In the genomic region with DNA sequence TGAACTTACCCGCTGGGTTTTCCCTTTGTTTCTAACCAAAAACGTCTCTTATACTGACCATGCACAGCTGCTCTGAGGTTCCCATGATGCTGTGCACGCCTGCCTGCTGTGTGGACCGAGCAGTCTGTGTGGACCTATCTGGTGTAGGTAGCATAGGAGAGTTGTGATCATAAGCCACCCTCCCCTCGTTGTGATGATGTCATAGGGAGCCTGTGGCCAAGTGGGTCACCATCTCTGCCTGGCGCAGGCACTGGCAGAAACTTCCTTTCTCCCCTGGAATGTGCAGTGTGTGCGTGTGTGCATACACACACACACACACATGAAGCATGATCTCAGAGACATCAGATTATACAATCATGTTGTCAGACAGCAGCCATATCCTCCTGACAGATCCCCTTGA, we compare ENCODE assay signal across 14 mouse cellular contexts. TPM values are rescaled to one million over a fixed set of nuclear protein-coding genes. Genes with fewer than 3 reads are reported as not detected.
A peak's percentile ranks its signal among the peaks of the same experiment; 100 is the strongest.
DNase-seq lines count a peak whose midpoint lies in the region; ATAC-seq and TF ChIP-seq lines count a peak whose summit lies in the region.
"Had no signal": no experiment of that assay in that cellular context is flagged by ENCODE, and none has a peak within 500 bp of the region (broad histone marks: within the 10 kb centered on the region; RNA-seq: fewer than 3 reads in every experiment).

No protein-coding gene starts in this region.

- DNase-seq in heart, adult 2 months, result no peak
- DNase-seq in heart, postnatal 25 days (ENCODE audit: low spot score), result no peak
- DNase-seq in kidney, postnatal 0 days (ENCODE audit: low spot score), result no peak
- no peak for DNase-seq in kidney, postnatal 25 days
- DNase-seq in embryonic facial prominence, embryonic 10.5 days (ENCODE audit: low spot score), result no peak
- no peak for DNase-seq in liver, embryonic 11.5 days (ENCODE audit: low spot score)
- DNase-seq: embryo, embryonic 11 days; gastrocnemius, postnatal 10 days; kidney, adult 18-20 months had no signal

- H3K36me3 ChIP-seq in heart, adult 2 months (ENCODE audit: control insufficient read depth, insufficient read depth, low read length), result no peaks in the 10 kb centered on the region
- no peaks in the 10 kb centered on the region for H3K36me3 ChIP-seq in kidney, postnatal 0 days (ENCODE audit: insufficient read depth, low read length)
- peaks cover 6% of the 10 kb centered on the region; the same call in 1 of the 2 replicates for H3K36me3 ChIP-seq in embryonic facial prominence, embryonic 10.5 days (replicated peaks)
- H3K36me3 ChIP-seq in liver, embryonic 11.5 days (ENCODE audit: control insufficient read depth, insufficient read depth, low read length), result no peaks in the 10 kb centered on the region
- H3K36me3 ChIP-seq: forebrain, embryonic 12.5 days; liver, embryonic 12.5 days had no signal

- no peaks in the 10 kb centered on the region for H3K9me3 ChIP-seq in kidney, postnatal 0 days (replicated peaks; ENCODE audit: low read length)
- 0 out of 2 replicates have a peak, but pooled peaks cover 3% of the 10 kb centered on the region for H3K9me3 ChIP-seq in embryonic facial prominence, embryonic 10.5 days
- H3K9me3 ChIP-seq in liver, embryonic 11.5 days (ENCODE audit: control insufficient read depth, low read length), result no peaks in the 10 kb centered on the region
- H3K9me3 ChIP-seq: forebrain, embryonic 12.5 days; liver, embryonic 12.5 days had no signal

- no peaks in the 10 kb centered on the region for H3K27me3 ChIP-seq in heart, adult 2 months (ENCODE audit: control insufficient read depth, insufficient read depth, low read length)
- H3K27me3 ChIP-seq in kidney, postnatal 0 days (ENCODE audit: insufficient read depth, low read length), result no peaks in the 10 kb centered on the region
- H3K27me3 ChIP-seq in embryonic facial prominence, embryonic 10.5 days (replicated peaks; ENCODE audit: low read depth, poor library complexity, severe bottlenecking), result no peaks in the 10 kb centered on the region
- H3K27me3 ChIP-seq in liver, embryonic 11.5 days (replicated peaks; ENCODE audit: control insufficient read depth, insufficient read depth, low read length), result no peaks in the 10 kb centered on the region
- H3K27me3 ChIP-seq: forebrain, embryonic 12.5 days; liver, embryonic 12.5 days had no signal

- H3K9ac ChIP-seq in heart, adult 2 months (ENCODE audit: low read depth, low read length), result no peak overlapping the region
- H3K9ac ChIP-seq in kidney, postnatal 0 days (ENCODE audit: low read depth, low read length), result no peak overlapping the region
- H3K9ac ChIP-seq in liver, embryonic 11.5 days (ENCODE audit: low read depth, low read length), result no peak overlapping the region
- H3K9ac ChIP-seq: forebrain, embryonic 12.5 days; liver, embryonic 12.5 days had no signal

- peak overlapping the region; percentile 21; the same call in 1 of the 2 replicates for H3K27ac ChIP-seq in heart, adult 2 months
- peak overlapping the region; percentile 86 for H3K27ac ChIP-seq in kidney, postnatal 0 days
- H3K27ac ChIP-seq in brown adipose tissue, adult 24 weeks (replicated peaks; ENCODE audit: low read depth, low read length), result peak overlapping the region; percentile 49
- peak overlapping the region; percentile 83 for H3K27ac ChIP-seq in embryonic facial prominence, embryonic 10.5 days (replicated peaks)
- no peak overlapping the region for H3K27ac ChIP-seq in liver, embryonic 11.5 days (ENCODE audit: low read depth, low read length)
- H3K27ac ChIP-seq: forebrain, embryonic 12.5 days; liver, embryonic 12.5 days had no signal

- no peak for TF ChIP-seq CTCF in heart, adult 2 months (IDR thresholded peaks at IDR 0.05)
- no peak for TF ChIP-seq CTCF in kidney, postnatal 0 days (IDR thresholded peaks at IDR 0.05; ENCODE audit: low read depth)

- WGBS in heart, adult 2 months, result 60% methylated on average over 7 of the region's 7 CpGs
- WGBS in kidney, postnatal 0 days, result 75% methylated on average over 7 of the region's 7 CpGs
- 89% methylated on average over 7 of the region's 7 CpGs for WGBS in embryonic facial prominence, embryonic 10.5 days
- 80% methylated on average over 7 of the region's 7 CpGs for WGBS in liver, embryonic 11.5 days

- no peak overlapping the region for H3K4me3 ChIP-seq in heart, adult 2 months
- H3K4me3 ChIP-seq in kidney, postnatal 0 days (replicated peaks; ENCODE audit: low read depth, low read length), result no peak overlapping the region
- no peak overlapping the region for H3K4me3 ChIP-seq in brown adipose tissue, adult 24 weeks (ENCODE audit: insufficient read depth, low read depth, low read length)
- H3K4me3 ChIP-seq in embryonic facial prominence, embryonic 10.5 days, result no peak overlapping the region
- H3K4me3 ChIP-seq in liver, embryonic 11.5 days (ENCODE audit: low read depth, low read length), result no peak overlapping the region
- H3K4me3 ChIP-seq: forebrain, embryonic 12.5 days; liver, embryonic 12.5 days had no signal

- 0 out of 2 replicates have a peak, but pooled peaks have one; percentile 9 for TF ChIP-seq EP300 in heart, adult 2 months (IDR thresholded peaks at IDR 0.05; ENCODE audit: insufficient read depth, low read depth, low read length)

- H3K4me2 ChIP-seq in kidney, postnatal 0 days (ENCODE audit: low read length), result no peak overlapping the region
- H3K4me2 ChIP-seq in liver, embryonic 11.5 days, result no peak overlapping the region
- H3K4me2 ChIP-seq: forebrain, embryonic 12.5 days; liver, embryonic 12.5 days; midbrain, embryonic 11.5 days had no signal

- peaks cover 27% of the 10 kb centered on the region for H3K4me1 ChIP-seq in heart, adult 2 months (ENCODE audit: control insufficient read depth, insufficient read depth, low read length)
- peaks cover 54% of the 10 kb centered on the region for H3K4me1 ChIP-seq in kidney, postnatal 0 days (replicated peaks; ENCODE audit: insufficient read depth, low read length)
- peaks cover 38% of the 10 kb centered on the region for H3K4me1 ChIP-seq in brown adipose tissue, adult 24 weeks (ENCODE audit: control insufficient read depth, insufficient read depth, insufficient read length, low read length)
- peaks cover 77% of the 10 kb centered on the region for H3K4me1 ChIP-seq in embryonic facial prominence, embryonic 10.5 days
- H3K4me1 ChIP-seq in liver, embryonic 11.5 days (replicated peaks; ENCODE audit: control insufficient read depth, insufficient read depth, low read length), result peaks cover 24% of the 10 kb centered on the region

- no peak for ATAC-seq in kidney, postnatal 0 days (replicated peaks; ENCODE audit: low FRiP score, low read depth)
- no peak for ATAC-seq in liver, embryonic 11.5 days (replicated peaks; ENCODE audit: low FRiP score)
- ATAC-seq: liver, embryonic 12.5 days had no signal

- intact Hi-C loops in heart, adult 2 months (cut with DNase I), result no loop called here
- intact Hi-C loops in heart, postnatal 25 days (cut with DNase I), result loop anchor here (5.0 to 10.0 kb wide), 2 partner anchors 49 to 58 kb away; a partner anchor contains a TSS

- no peak for TF ChIP-seq POLR2A in heart, adult 2 months (IDR thresholded peaks at IDR 0.05; ENCODE audit: insufficient read depth, low read depth, low read length)

- no peaks in the 10 kb centered on the region for H3K79me2 ChIP-seq in heart, adult 2 months (replicated peaks; ENCODE audit: control insufficient read depth, insufficient read depth, low read length)

RNA-seq across cellular contexts. Expression of a gene that starts 50.3 kb away (rescaled TPM):
- total RNA-seq in heart, adult 2 months (2021), result 1 to 10 TPM; 9.0 to 9.7 TPM
- polyA plus RNA-seq in heart, adult 2 months (2012; rRNA removed), result 8.5 and 9.6 TPM in 2 replicates
- 10 to 100 TPM; 10.1 to 12.7 TPM for total RNA-seq in heart, postnatal 25 days (2021)
- 21.9 and 24.2 TPM in 2 replicates for polyA plus RNA-seq in kidney, postnatal 0 days (2015; fragmentation: Nextera tagmentation; extraction: Ambion mirVana)
- polyA plus RNA-seq in brown adipose tissue, adult 24 weeks (2012; ENCODE audit: insufficient read depth, insufficient read length, missing spikeins), result 18.8 and 24.2 TPM in 2 replicates
- polyA plus RNA-seq in embryonic facial prominence, embryonic 10.5 days (2016; fragmentation: Nextera tagmentation; extraction: Ambion mirVana), result 10.1 and 11.0 TPM in 2 replicates
- 8.2 and 8.4 TPM in 2 replicates for polyA plus RNA-seq in liver, embryonic 11.5 days (2014; fragmentation: Nextera tagmentation; extraction: Ambion mirVana)
- total RNA-seq: CH12.LX had no signal
